Mouse (Mus musculus): ENCODE measurements around the gene Spock3. TPM values are rescaled to one million over a fixed set of nuclear protein-coding genes. Genes with fewer than 3 reads are reported as not detected.

Spock3 gene
- polyA plus RNA-seq, 1 experiment from 2014 or later = 74.9 TPM

- Histone ChIP-seq H3K4me1 (ENCODE audit: control insufficient read depth, insufficient read depth, low read length) (no peaks in the 10 kb centered on the region), H3K36me3 (ENCODE audit: control insufficient read depth, insufficient read depth, low read length) (no peaks in the 10 kb centered on the region), H3K27me3 (ENCODE audit: control insufficient read depth, insufficient read depth, low read depth, low read length) (no peaks in the 10 kb centered on the region), H3K9ac (ENCODE audit: low read depth, low read length) (no peak overlapping the region), H3K27ac (ENCODE audit: low read length) (no peak overlapping the region), H3K9me3 (replicated peaks; ENCODE audit: control insufficient read depth, low read length, poor library complexity, severe bottlenecking) (no peaks in the 10 kb centered on the region), H3K4me2 (ENCODE audit: low read length) (no peak overlapping the region), H3K4me3 (ENCODE audit: low read depth, low read length) (no peak overlapping the region)
- no peak for ATAC-seq
Observed at GRCm38 (mm10) chr8:63397659-63398058, 446.9 kb downstream of the Spock3 start.

All from midbrain, embryonic 16.5 days (tissue).